Mouse (Mus musculus) ES-E14 (cell line): ENCODE results near the gene Pnrc2.

Experiments used
- HCFC1 ChIP-seq: IDR thresholded peaks from 2 replicates; pipeline ENCODE4 v1.6.1; 2012; ENCODE audit warnings: low read length, inconsistent platforms, borderline replicate concordance; ENCODE audit not compliant: insufficient read depth
- ZC3H11A ChIP-seq: IDR thresholded peaks from 2 replicates; pipeline ENCODE4 v1.6.1; 2012; ENCODE audit warnings: low read depth, mild to moderate bottlenecking, inconsistent platforms, low read length, borderline replicate concordance
- ZNF384 ChIP-seq: IDR thresholded peaks from 2 replicates; pipeline ENCODE4 v1.6.1; 2012; ENCODE audit warnings: low read depth, low read length, inconsistent platforms

- TF ChIP-seq ZNF384 (no peak), HCFC1 (no peak), ZC3H11A (no peak)
Observed at GRCm38 (mm10) chr4:135874564-135875535, 1.2 kb upstream of the Pnrc2 start.
